Mouse (Mus musculus) forebrain, embryonic 14.5 days (tissue): ENCODE data around the gene Ccdc6. TPM values are rescaled to one million over a fixed set of nuclear protein-coding genes. Genes with fewer than 3 reads are reported as not detected.

ENCODE experiments used
- ATAC-seq: fragments of 200-750 bp; cut with Nextera tagmentation; 2 replicates; pipeline ENCODE4 v1.8.0; 2017; ENCODE audit warnings: mild to moderate bottlenecking, moderate library complexity
- DNase-seq: peaks from one replicate; pipeline ENCODE4 v3.0.0-alpha.2; 2015; ENCODE audit warnings: low spot score
- H3K27ac ChIP-seq: fragments of 300-500 bp; sonication (generic); 2 replicates; pipeline ENCODE4 v1.5.1; 2014; ENCODE audit warnings: low read depth, mild to moderate bottlenecking, control low read depth, low read length, moderate library complexity
- H3K27me3 ChIP-seq: fragments of 300-500 bp; sonication (generic); replicated peaks from 2 replicates; pipeline ENCODE4 v1.6.1; 2014; ENCODE audit warnings: low read length, control low read depth, mixed read lengths; ENCODE audit not compliant: control insufficient read depth, insufficient read depth
- H3K36me3 ChIP-seq: fragments of 300-500 bp; sonication (generic); 2 replicates; pipeline ENCODE4 v1.6.1; 2014; ENCODE audit warnings: low read length, control low read depth; ENCODE audit not compliant: control insufficient read depth, insufficient read depth
- H3K4me1 ChIP-seq: fragments of 300-500 bp; sonication (generic); 2 replicates; pipeline ENCODE4 v1.6.1; 2014; ENCODE audit warnings: antibody characterized with exemption, low read length, control low read depth; ENCODE audit not compliant: control insufficient read depth, insufficient read depth
- H3K4me2 ChIP-seq: fragments of 300-500 bp; sonication (generic); 2 replicates; pipeline ENCODE4 v1.6.1; 2014; ENCODE audit warnings: mild to moderate bottlenecking, control low read depth, low read length
- H3K4me3 ChIP-seq: fragments of 300-500 bp; sonication (generic); 2 replicates; pipeline ENCODE4 v1.5.1; 2014; ENCODE audit warnings: low read depth, low read length, control low read depth
- H3K9ac ChIP-seq: fragments of 300-500 bp; sonication (generic); 2 replicates; pipeline ENCODE4 v1.6.1; 2014; ENCODE audit warnings: mild to moderate bottlenecking, low read length, control low read depth, moderate library complexity
- H3K9me3 ChIP-seq: fragments of 300-500 bp; sonication (generic); replicated peaks from 2 replicates; pipeline ENCODE4 v1.6.1; 2016; ENCODE audit warnings: low read length, control low read depth, mixed read lengths; ENCODE audit not compliant: control insufficient read depth
- WGBS: fragments of 180-500 bp; shearing (Covaris S2); extraction: QIAGEN DNeasy Blood & Tissue Kit; methylation state at CpG from one replicate; pipeline ENCODE4 v1.1.7; 2014; 5-methylcytosine and 5-hydroxymethylcytosine counted together
- polyA plus RNA-seq: library from polyadenylated mRNA; unstranded; fragments of >200 nt; fragmentation: Nextera tagmentation; extraction: Ambion mirVana; gene quantifications from 2 replicates; pipeline ENCODE4 v1.2.1, GENCODE M21; 2014

Gene Ccdc6
- polyA plus RNA-seq, 1 experiment from 2014 or later, result 22.8 TPM

DNA sequence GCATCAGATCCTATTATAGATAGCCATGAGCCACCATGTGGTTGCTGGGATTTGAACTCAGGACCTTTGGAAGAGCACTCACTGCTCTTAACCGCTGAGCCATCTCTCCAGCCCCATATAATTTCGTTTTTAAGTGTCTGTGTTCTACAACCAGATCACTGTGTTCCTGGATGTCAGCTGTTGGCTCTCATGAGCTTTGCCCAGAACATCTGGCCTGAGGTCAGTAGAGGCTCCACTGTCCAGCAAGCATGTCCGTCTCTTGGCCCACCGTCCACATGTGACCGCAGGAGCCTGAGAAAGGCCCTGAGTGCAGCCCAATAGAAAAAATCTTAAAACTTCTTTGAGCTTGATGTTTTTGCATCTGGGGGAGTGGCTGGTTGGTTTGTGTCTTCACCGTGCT lies 99.7 kb downstream of the Ccdc6 start:
- Histone ChIP-seq H3K27ac (no peak overlapping the region), H3K4me1 (no peaks in the 10 kb centered on the region), H3K4me2 (no peak overlapping the region), H3K4me3 (no peak overlapping the region), H3K36me3 (peaks cover 9% of the 10 kb centered on the region; the same call in 1 of the 2 replicates), H3K9me3 (no peaks in the 10 kb centered on the region), H3K9ac (no peak overlapping the region), H3K27me3 (no peaks in the 10 kb centered on the region)
- ATAC-seq, result no peak
- WGBS, result 93% methylated on average over 6 of the region's 6 CpGs
- no peak for DNase-seq

- WGBS, result 84% methylated on average over 2 of the region's 2 CpGs
- H3K4me3 ChIP-seq, result no peak overlapping the region
- ATAC-seq, result no peak
These were observed 100.7 kb downstream of the Ccdc6 start for GRCm38 (mm10) chr10:70197601-70198000.

DNA sequence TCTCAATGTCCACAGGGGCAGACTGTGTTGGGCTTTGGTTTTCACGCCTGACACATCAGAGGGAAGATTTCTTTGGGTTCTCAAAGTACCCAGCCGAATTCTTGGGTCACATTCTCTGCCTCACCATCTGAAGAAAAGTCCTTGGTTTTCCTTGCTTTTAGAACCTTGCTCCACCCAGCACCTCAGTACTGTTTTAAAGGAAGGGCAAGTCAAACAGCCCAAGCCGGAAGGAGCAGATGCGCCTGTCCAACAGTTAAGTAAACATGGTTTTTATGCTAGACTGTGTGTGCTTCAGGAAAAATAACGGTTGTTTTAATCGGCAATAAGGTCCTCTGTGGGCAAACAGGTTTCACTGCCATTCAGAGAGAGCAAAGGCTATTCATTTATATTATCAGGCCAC lies 101.1 kb downstream of the Ccdc6 start:
- Histone ChIP-seq H3K36me3 (peaks cover 3% of the 10 kb centered on the region; the same call in 1 of the 2 replicates), H3K27ac (no peak overlapping the region), H3K9ac (no peak overlapping the region), H3K9me3 (no peaks in the 10 kb centered on the region), H3K27me3 (no peaks in the 10 kb centered on the region), H3K4me1 (no peaks in the 10 kb centered on the region), H3K4me3 (no peak overlapping the region), H3K4me2 (no peak overlapping the region)
- DNase-seq, result no peak
- 76% methylated on average over 6 of the region's 6 CpGs for WGBS
- no peak for ATAC-seq

More at GRCm38 (mm10) chr10:70197601-70198000, 100.7 kb downstream of the Ccdc6 start:
- DNase-seq, result no peak
- Histone ChIP-seq H3K27me3 (no peaks in the 10 kb centered on the region), H3K9ac (no peak overlapping the region), H3K36me3 (peaks cover 6% of the 10 kb centered on the region; the same call in 1 of the 2 replicates), H3K27ac (no peak overlapping the region), H3K4me2 (no peak overlapping the region), H3K9me3 (no peaks in the 10 kb centered on the region), H3K4me1 (no peaks in the 10 kb centered on the region)

DNA sequence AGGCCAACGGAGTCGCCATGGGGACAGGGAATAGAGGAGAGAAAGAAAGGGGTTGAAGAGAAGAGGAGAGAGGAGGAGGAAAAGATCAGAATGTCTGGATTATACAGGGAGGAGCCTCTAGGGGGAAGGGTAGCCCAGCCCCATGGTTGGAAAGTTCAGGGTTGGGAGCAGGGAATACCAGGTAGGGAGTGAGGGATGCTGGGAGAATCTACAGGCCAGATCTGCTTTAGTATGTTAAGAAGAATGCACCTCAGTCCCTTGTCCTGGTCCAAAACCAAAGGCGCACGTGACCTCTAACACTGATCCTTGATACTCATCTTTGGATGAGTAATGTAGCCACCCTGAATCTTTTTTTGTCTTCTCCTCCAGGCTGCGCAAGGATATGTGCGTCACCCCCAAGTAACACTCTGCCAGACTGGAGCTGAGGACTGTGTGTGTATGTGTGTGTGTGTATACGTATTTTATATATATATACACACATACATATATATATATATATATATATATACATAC lies 102.1 kb downstream of the Ccdc6 start:
- no peak overlapping the region for H3K4me3 ChIP-seq
- H3K27ac ChIP-seq, result no peak overlapping the region
- no peaks in the 10 kb centered on the region for H3K27me3 ChIP-seq
- no peak for DNase-seq
- WGBS, result 93% methylated on average over 7 of the region's 7 CpGs
- H3K9ac ChIP-seq, result no peak overlapping the region
- no peaks in the 10 kb centered on the region for H3K36me3 ChIP-seq
- no peak for ATAC-seq
- H3K4me2 ChIP-seq, result no peak overlapping the region
- H3K4me1 ChIP-seq, result no peaks in the 10 kb centered on the region
- H3K9me3 ChIP-seq, result no peaks in the 10 kb centered on the region

DNA sequence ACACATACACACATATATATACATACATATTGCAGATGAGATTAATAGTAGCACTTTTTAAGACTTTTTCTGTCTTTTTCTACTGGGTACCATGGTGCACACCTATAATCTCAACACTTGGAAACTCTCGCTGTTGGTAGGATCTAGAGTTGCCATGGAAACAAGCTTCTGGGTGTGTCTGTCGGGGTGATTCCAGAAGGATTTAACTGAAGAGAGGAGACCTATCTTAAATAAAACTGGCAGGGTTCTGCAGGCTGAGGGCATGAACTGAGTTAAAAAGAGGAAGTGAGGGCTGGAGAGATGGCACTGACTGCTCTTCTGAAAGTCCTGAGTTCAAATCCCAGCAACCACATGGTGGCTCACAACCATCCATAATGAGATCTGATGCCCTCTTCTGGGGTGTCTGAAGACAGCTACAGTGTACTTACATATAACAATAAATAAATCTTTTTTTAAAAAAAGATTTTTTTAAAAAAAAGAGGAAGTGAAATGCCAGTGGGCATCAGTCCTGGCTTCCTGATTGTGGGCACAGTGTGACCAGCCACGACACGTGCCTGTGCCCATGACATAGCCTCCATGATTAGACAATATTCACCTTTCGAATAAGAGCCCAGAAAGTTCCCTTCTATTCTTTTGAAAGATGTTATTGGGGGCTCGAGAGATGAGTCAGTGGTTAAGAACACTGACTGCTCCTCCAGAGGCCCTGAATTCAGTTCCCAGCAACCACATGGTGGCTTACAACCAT lies 102.7 kb downstream of the Ccdc6 start:
- WGBS, result 83% methylated on average over 6 of the region's 6 CpGs
- Histone ChIP-seq H3K9me3 (no peaks in the 10 kb centered on the region), H3K27me3 (no peaks in the 10 kb centered on the region), H3K4me2 (no peak overlapping the region), H3K36me3 (no peaks in the 10 kb centered on the region), H3K4me1 (no peaks in the 10 kb centered on the region), H3K4me3 (no peak overlapping the region), H3K27ac (no peak overlapping the region), H3K9ac (no peak overlapping the region)
- ATAC-seq, result no peak
- DNase-seq, result no peak

DNA sequence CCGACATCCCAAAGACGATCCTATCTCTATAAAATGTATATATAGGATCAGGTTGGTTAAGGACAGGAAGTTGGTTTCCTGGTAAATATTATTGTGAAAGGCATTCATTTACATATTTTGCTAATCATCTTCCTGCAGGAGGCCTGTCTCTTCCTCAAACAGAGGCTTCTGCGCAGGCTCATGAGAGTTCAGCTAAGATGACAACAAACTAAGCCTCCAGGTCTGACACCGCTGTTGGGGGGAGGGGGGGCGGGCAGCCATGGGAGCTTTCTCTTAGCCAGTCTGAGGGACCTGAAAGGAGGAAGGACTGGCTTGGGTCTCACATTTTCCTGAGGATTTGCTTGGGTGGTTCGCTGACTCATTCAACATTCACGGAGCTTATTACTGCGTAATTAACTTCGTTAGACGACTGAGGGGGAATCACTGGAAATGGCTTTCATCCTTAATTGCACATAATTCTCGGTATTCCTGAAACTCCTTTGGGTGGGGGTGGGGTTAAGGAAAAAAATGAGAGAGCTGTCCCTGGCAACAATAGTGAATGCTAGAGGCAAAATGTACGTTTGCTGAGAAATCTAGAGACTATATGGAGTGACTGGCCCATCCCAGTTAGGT lies 104.1 kb downstream of the Ccdc6 start:
- Histone ChIP-seq H3K4me3 (no peak overlapping the region), H3K9me3 (no peaks in the 10 kb centered on the region), H3K4me1 (no peaks in the 10 kb centered on the region), H3K27ac (no peak overlapping the region), H3K36me3 (no peaks in the 10 kb centered on the region), H3K9ac (no peak overlapping the region), H3K4me2 (no peak overlapping the region), H3K27me3 (no peaks in the 10 kb centered on the region)
- DNase-seq, result peak; percentile 49
- WGBS, result 16% methylated on average over 12 of the region's 12 CpGs
- ATAC-seq, result peak; percentile 20; the same call in 1 of the 2 replicates

- no peak within 1 kb of the TSS for H3K4me2 ChIP-seq
- no peaks in the 10 kb centered on the region for H3K9me3 ChIP-seq
- H3K27me3 ChIP-seq, result no peaks in the 10 kb centered on the region
- no peaks in the 10 kb centered on the region for H3K4me1 ChIP-seq
- H3K27ac ChIP-seq, result no peak within 1 kb of the TSS
- peak; percentile 37 for DNase-seq
- no peak within 1 kb of the TSS for H3K9ac ChIP-seq
- no peak for ATAC-seq
- 49% methylated on average over 17 of the region's 17 CpGs for WGBS
- no peaks in the 10 kb centered on the region for H3K36me3 ChIP-seq
- no peak within 1 kb of the TSS for H3K4me3 ChIP-seq
These were observed 107.8 kb downstream of the Ccdc6 start, which contains the start of gene Mrln for GRCm38 (mm10) chr10:70204505-70205399. Mrln (plus strand) TSS chr10:70204664.

- Histone ChIP-seq H3K4me1 (no peaks in the 10 kb centered on the region), H3K9me3 (no peaks in the 10 kb centered on the region), H3K9ac (no peak overlapping the region), H3K27ac (no peak overlapping the region), H3K4me3 (no peak overlapping the region), H3K27me3 (no peaks in the 10 kb centered on the region), H3K4me2 (no peak overlapping the region), H3K36me3 (no peaks in the 10 kb centered on the region)
- DNase-seq, result no peak
- ATAC-seq, result no peak
- WGBS, result 79% methylated on average over 9 of the region's 9 CpGs
These were observed 114.4 kb downstream of the Ccdc6 start for GRCm38 (mm10) chr10:70211281-70211680.
